Mouse (Mus musculus): ENCODE results near the gene Ostm1.

The Ostm1 gene

DNA sequence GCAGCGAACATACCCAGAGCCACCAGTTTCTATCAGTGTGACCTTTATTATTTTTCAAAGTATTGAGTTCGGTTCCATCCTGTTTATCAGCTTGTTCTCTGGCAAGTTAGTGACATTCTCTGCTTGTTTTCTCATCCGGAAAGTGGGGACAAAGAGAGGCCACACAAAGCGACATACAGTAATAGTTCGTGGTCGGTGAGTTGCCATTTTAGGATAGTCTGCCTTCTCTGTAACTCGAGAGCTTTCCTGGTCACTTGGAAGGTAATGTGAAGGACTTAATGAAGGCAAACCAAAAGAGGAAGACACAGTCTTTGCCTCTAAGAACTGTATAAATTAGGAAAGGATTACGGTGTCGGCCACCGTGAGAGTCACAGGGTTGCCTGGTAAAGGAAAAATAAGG lies 96.0 kb downstream of the Ostm1 start:
- no peak for DNase-seq (ENCODE audit: low spot score in 2 of 2)

- DNase-seq (ENCODE audit: low spot score in 2 of 2), result no peak
Observed at GRCm38 (mm10) chr10:42680582-42681001, 97.0 kb downstream of the Ostm1 start.

GRCm38 (mm10) chr10:42682421-42682820 lies 98.8 kb downstream of the Ostm1 start:
- no peak for DNase-seq (ENCODE audit: low spot score in 2 of 2)

DNA sequence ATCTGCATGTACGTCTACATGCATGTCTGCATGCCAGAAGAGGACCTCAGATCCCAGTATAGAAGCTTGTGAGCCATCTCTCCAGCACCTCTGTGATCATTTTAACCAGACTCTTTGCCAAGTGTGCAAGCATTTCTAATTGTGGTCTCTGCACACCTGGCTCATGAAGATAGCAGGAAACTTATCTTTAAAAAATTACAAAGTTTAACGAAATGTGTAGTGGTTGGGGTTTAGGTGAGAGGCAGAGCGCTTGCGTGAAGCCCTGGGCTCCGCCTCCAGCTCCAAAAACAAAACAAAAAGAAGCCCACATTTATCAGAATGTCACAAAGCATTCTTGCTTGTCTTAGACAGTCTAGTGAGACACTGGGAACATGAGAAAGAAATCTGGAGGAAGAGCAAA lies 104.3 kb downstream of the Ostm1 start:
- no peak for DNase-seq (ENCODE audit: low spot score in 2 of 2)

GRCm38 (mm10) chr10:42689694-42690093 lies 106.1 kb downstream of the Ostm1 start:
- DNase-seq (ENCODE audit: low spot score in 2 of 2), result no peak

DNA sequence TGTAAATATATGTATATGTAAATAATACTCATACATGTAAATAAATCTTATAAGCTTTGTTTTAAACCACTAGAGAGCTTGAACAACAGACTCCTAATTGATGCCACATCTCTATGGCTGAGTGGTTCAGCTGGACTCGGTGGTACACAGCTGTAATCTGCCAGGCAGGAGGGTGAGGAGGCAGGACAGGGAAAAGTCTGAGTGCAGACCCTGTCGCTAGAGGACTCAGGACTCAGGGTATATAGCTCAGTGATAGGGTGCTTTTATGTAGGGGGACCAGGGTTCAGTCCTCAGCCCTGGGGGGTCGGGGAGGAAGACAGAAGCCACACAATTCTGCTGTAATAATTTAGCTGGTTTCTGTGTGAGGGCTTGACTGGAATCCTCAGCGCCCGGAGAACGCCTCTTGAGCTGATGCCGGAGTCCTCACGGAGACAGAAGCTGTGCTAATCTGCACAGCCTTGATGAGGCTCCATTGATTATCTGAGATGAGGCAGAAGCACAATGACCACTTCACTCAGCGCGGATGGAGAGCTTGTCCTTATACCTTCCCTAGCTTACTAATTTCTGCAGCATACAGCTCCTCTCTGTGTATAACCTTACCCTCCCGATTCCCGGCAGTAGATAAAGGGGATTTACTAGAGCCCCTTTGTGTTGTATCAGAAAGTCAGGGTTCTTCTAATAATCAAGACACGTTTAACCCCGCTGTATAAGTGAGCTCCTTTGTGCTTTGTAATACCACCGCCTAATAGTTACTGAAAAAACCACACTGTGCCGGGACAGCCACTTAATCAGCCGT lies 106.8 kb downstream of the Ostm1 start:
- no peak for DNase-seq (ENCODE audit: low spot score in 2 of 2)

DNA sequence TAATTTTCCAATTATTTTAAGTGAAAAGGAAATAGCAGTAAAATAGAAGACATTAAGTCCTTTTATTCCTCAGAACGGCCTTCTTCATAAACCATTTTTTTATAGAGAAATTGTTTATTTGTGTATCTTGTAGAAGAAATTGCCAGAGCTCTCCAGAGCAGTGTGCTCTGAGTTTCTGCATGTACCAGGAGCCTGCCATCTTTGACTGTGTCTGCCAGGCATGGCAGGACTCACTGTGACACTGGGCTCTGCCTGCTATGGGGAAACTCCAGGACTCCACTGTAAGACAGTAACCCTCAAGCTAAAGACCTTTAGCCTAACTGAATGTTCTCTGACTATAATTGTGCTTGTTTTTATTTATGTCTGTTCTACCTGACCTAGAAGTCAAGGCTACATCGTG lies 107.4 kb downstream of the Ostm1 start:
- no peak for DNase-seq (ENCODE audit: low spot score in 2 of 2)

DNA sequence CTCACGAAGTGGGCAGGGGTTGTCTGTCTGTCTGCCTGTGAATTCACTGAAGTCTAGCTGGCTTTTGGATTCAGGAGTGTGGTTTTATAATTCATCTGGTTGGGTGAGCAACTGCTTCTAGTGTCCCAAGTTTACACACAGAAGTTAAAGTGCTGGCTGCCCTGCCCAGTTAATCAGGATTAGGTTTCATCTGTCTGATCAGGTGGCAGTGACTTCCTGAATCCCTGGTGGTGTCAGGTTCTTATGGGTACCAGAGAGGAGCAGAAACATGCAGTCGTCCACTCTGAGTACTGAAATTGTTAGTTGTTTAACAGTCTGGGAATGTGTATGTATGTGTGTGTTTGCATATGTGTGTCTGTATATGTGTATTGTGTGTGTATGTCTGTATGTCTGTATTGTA lies 108.5 kb downstream of the Ostm1 start:
- DNase-seq (ENCODE audit: low spot score in 2 of 2), result no peak

DNA sequence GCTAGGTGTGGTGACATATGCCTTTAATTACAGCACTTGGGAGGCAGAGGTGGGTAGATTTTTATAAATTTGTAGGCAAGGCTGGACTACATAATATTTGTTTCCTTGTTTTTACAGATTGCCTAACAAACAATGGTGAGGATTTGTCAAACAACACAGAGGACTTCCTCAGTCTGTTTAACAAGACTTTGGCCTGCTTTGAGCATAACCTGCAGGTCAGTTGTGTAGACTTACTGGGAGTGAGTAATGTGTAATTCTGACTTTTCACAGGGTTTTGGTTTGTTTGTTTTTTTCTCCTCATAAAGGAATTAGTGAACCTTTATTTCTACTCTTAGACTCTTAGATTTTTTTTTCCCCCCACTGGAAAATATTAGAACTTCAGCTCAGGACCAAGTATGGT lies 109.2 kb downstream of the Ostm1 start:
- DNase-seq (ENCODE audit: low spot score in 2 of 2), result no peak

DNA sequence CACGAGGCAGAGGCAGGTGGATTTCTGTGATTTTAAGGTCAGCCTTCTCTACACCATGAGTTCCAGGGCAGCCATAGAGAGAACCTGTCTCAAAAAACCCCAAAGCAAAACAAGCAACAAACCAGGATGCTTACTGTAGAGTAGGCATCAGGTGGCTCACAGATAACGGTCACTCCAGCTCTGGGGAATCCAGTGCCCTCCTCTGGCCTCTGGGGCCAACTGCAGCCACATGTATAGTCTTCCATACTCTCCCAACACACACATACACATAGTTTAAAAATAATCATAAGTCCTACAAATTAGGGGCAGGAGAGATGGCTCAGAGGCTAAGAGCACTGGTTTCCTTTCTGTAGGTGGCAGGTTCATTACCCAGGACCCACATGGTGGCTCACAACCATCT lies 109.9 kb downstream of the Ostm1 start:
- DNase-seq (ENCODE audit: low spot score in 2 of 2), result no peak

DNA sequence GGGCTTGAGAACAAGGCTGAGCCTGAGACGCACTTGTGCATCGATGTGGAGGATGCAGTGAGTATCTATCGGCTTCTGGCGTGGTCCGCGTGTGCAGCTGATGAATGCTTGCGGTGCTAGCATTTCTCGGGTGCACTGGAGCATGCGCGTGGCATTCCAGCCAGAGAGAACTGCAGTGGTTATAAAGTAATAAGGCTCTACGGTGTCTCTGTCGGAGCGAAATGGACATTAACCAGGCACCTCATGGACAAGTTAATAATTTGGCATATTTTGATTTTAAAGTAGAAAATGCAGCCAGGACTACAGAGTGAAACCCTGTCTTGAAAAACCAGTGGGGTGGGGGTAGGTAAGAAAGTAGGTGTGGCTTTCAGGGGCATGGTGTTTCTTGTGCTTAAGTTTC lies 112.7 kb downstream of the Ostm1 start:
- DNase-seq (ENCODE audit: low spot score in 2 of 2), result no peak

- peak; percentile 49 to 52 for DNase-seq (ENCODE audit: low spot score in 2 of 2)
Observed at GRCm38 (mm10) chr10:42697007-42697406, 113.4 kb downstream of the Ostm1 start.

DNA sequence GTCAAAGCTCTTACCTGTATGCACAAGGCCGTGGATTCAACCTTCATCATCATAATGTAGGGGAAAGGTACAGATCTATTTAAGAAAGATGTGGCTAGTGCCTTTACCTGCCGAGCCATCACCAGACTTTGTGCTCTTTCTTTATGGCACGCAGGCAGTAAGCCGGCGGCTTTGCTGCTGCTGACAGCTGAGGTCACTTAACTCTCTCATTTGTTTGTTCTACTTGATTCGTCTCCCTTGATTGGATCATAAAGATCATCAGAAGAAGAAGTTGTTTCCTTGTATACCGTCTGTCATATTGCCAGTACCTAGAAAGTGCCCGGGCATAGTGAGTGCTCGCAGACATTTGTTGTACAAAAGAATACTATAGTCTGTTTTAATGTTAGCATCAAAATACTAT lies 114.8 kb downstream of the Ostm1 start:
- DNase-seq (ENCODE audit: low spot score in 2 of 2), result no peak

- no peak for DNase-seq (ENCODE audit: low spot score in 2 of 2)
Observed at GRCm38 (mm10) chr10:42698994-42699393, 115.4 kb downstream of the Ostm1 start.

- no peak for DNase-seq (ENCODE audit: low spot score in 2 of 2)
Observed at GRCm38 (mm10) chr10:42702111-42702510, 118.5 kb downstream of the Ostm1 start.

DNA sequence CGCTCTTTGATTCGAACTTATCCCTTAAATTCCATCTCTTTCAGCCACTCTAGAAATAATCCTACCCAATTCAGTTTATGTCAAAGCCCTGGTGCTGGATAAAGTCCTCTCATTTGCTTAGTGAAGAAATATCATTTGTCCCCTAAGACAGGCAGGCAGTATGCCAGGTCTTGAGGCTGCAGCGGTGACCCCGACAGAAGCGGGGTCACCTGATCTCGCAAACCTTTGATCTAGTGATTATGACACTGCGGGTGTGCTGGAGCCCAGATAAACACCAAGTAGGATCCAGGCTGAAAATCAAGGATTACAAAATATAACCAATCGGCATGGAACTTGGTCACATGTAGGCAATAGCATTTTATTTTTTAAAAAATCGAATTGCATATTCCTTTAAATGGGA lies 131.1 kb downstream of the Ostm1 start:
- DNase-seq (ENCODE audit: low spot score in 2 of 2), result no peak

DNA sequence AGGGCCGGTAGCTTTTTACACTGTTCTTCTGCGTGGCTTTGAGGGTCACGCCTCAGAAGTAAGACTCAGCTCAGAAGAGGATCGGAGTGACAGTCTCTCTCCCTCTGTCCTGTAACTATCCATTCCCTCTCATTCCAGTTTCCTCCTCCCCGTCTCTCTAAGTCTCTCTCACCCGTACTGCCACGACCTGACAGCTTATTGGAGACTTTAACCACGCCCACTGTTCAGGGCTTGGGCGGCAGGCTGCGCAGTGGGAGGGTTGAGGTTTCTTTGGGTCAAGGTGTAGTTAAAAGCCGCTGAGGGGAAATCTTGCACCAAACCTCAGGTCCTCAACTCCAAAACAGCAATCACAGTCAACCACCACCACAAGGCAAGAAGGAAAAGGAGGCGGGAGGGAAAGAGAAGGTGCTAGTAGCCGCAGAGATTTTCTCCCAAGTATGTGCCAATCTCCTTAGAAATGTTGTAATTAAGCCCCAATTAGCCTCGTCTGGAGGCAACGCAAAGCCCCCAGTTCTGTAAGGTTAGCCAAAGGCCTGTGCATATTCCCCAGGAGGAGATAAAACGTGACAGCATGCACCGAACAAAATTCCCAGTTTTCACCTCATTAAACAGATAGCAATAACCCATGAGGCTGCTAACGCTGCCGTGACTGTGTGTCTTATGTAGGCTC lies 131.9 kb downstream of the Ostm1 start:
- no peak for DNase-seq (ENCODE audit: low spot score in 2 of 2)

GRCm38 (mm10) chr10:42722116-42722515 lies 138.5 kb downstream of the Ostm1 start:
- no peak for DNase-seq (ENCODE audit: low spot score in 2 of 2)

DNA sequence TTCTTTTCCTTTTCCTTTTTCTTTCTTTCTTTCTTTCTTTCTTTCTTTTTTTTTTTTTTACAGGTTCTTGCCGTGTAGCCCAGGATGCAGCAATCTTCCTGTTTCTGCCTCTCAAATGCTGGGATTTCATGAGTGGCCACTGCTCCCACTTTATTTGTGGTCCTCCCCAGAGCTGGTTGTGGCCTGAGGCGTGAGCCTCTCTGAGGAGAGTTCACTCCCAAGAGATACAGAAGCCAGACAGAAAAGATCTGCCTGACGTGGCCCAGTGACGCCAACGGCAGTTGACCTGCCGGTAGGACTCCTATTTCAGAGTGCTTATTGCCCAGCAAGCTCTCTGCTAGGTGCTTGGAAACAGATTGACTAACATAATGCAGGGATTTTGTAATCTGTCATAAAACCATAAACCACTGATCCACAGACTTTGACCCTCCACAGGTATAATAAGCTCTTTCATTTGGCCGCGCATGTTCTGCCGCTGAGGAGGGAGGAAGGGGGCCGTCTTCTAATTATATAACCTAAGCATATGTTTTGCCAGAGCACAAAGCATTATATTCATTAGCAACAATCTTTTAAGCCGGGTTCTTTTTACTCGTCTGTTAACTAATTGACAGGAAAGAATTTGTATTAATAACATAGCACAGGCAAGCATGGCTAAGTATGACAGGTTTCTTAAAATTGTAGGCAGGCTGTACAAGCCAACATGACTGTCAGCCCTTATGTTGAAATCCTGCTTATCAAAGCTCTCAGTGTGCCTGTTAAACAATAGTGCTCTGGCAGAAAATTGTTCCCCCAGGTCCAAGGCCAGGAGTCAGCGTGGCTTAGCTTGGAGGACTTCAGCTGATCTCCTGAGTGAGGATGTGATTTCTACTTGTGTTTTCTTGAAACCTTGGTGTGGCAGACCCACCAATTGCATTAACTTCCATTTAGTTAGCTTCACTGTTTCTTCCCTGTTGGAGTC lies 139.9 kb downstream of the Ostm1 start:
- DNase-seq (ENCODE audit: low spot score in 2 of 2), result no peak

- no peak for DNase-seq (ENCODE audit: low spot score in 2 of 2)
Observed at GRCm38 (mm10) chr10:42729607-42730006, 146.0 kb downstream of the Ostm1 start.

DNA sequence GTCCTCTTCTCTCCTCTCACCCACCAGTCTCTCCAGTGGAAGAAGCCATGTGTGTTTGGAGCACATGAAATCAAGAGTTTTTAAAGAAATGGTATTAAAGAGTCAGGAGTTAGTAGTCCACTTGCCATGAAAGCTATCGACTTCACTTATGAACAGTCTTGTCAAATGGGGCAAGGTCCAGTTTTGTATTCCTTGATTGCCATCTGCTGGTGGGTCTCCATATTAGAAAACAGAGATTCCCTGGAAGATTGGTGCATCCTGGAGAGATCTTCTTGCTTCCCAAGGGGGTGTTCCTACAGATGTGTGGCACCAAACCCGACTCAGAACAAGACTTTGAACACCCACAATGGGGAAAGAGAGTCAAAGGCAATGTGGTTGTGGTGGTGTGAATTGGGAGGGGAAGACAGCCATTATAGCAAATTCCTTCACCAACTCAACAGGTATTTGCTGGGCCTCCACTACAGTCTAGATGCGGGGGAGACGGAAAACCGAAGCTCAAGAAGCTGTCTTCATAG lies 151.0 kb downstream of the Ostm1 start:
- DNase-seq (ENCODE audit: low spot score in 2 of 2), result peak; percentile 4 to 9

DNA sequence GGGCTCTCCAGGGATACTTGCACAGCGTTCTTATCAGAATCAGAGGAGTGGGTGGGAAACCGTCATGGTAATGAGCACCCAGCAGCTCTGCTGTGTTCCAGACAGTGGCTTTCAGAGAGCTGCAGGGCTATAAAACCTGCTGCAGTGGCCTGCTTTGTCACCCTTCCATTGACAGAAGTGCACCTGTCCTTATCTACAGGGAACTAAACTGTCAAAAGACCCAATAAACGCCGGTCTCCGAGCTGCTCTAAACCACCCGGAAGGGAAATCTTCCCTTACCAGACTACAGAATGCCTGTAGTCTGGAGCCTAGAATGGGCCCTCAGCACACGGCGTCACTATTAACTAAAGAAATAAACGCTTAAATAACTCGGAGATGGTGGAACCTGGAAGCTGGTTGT lies 168.2 kb downstream of the Ostm1 start:
- DNase-seq (ENCODE audit: low spot score in 2 of 2), result no peak

Measured in right cerebral cortex, postnatal 36 days (tissue).